Mouse (Mus musculus) ES-E14 (cell line): ENCODE data around the gene Pygo2. TPM values are rescaled to one million over a fixed set of nuclear protein-coding genes. Genes with fewer than 3 reads are reported as not detected.

Source experiments
- DNase-seq: peaks from one replicate; pipeline ENCODE4 v3.0.0-alpha.2; 2013; ENCODE audit warnings: low read depth, low spot score
- H3K27ac ChIP-seq: 2 replicates; pipeline ENCODE4 v1.5.1; 2012; ENCODE audit warnings: low read depth, mild to moderate bottlenecking, low read length, moderate library complexity, mixed read lengths; ENCODE audit not compliant: poor library complexity, insufficient read depth, severe bottlenecking
- H3K36me3 ChIP-seq: 2 replicates; pipeline ENCODE4 v1.6.1; 2012; ENCODE audit warnings: mild to moderate bottlenecking, low read length, moderate library complexity, mixed read lengths; ENCODE audit not compliant: control insufficient read depth, poor library complexity, insufficient read depth, severe bottlenecking
- H3K4me1 ChIP-seq, 2 experiments: fragments of 150-350 bp in 1 of 2; sonication (generic) in 1 of 2; 2 replicates each; pipeline ENCODE4 v1.6.1; 2012; ENCODE audit warnings: low read length in 2 of 2, mild to moderate bottlenecking in 1 of 2, mixed read lengths in 1 of 2; ENCODE audit not compliant: control insufficient read depth in 2 of 2, insufficient read depth in 2 of 2, poor library complexity in 1 of 2
- H3K4me3 ChIP-seq, 2 experiments: fragments of 150-350 bp in 1 of 2; sonication (generic) in 1 of 2; 2 replicates each; pipeline ENCODE4 v1.5.1; 2012; ENCODE audit warnings: low read length in 2 of 2, low read depth in 1 of 2, mild to moderate bottlenecking in 1 of 2, mixed read lengths in 1 of 2; ENCODE audit not compliant: insufficient read depth in 1 of 2, poor library complexity in 1 of 2, severe bottlenecking in 1 of 2
- H3K9ac ChIP-seq: 2 replicates; pipeline ENCODE4 v1.6.1; 2012; ENCODE audit warnings: low read depth, mild to moderate bottlenecking, low read length, mixed read lengths; ENCODE audit not compliant: poor library complexity, insufficient read depth, severe bottlenecking
- H3K9me3 ChIP-seq: fragments of 150-350 bp; sonication (generic); 2 replicates; pipeline ENCODE4 v1.6.1; 2012; ENCODE audit warnings: low read depth, mild to moderate bottlenecking, low read length; ENCODE audit not compliant: control insufficient read depth, insufficient read depth
- CHD2 ChIP-seq: IDR thresholded peaks from 2 replicates; pipeline ENCODE4 v1.6.1; 2014; ENCODE audit warnings: mild to moderate bottlenecking, low read depth, low read length, inconsistent platforms
- HCFC1 ChIP-seq: IDR thresholded peaks from 2 replicates; pipeline ENCODE4 v1.6.1; 2012; ENCODE audit warnings: low read length, inconsistent platforms, borderline replicate concordance; ENCODE audit not compliant: insufficient read depth
- MAFK ChIP-seq: IDR thresholded peaks from 2 replicates; pipeline ENCODE4 v1.6.1; 2014; ENCODE audit warnings: mild to moderate bottlenecking, low read depth, low read length, inconsistent platforms; ENCODE audit not compliant: insufficient read depth
- ZC3H11A ChIP-seq: IDR thresholded peaks from 2 replicates; pipeline ENCODE4 v1.6.1; 2012; ENCODE audit warnings: low read depth, mild to moderate bottlenecking, inconsistent platforms, low read length, borderline replicate concordance
- ZNF384 ChIP-seq: IDR thresholded peaks from 2 replicates; pipeline ENCODE4 v1.6.1; 2012; ENCODE audit warnings: low read depth, low read length, inconsistent platforms
- in situ Hi-C, 2 experiments: fragments of 600-800 bp; cut with MboI; formaldehyde crosslinking; loops; one replicate each; pipeline ENCODE4 v1.15.1; 2025; ENCODE audit warnings: low sequenced_read_pairs in 2 of 2, inconsistent platforms in 1 of 2; ENCODE audit not compliant: unreplicated experiment in 2 of 2
- total RNA-seq: library from RNA; depleted of rRNA; stranded (reverse); fragments of 300-350 nt; gene quantifications from 2 replicates; pipeline ENCODE4 v1.2.3, GENCODE M21; 2012

Pygo2 gene
- total RNA-seq, 1 experiment = 39.2 TPM

DNA sequence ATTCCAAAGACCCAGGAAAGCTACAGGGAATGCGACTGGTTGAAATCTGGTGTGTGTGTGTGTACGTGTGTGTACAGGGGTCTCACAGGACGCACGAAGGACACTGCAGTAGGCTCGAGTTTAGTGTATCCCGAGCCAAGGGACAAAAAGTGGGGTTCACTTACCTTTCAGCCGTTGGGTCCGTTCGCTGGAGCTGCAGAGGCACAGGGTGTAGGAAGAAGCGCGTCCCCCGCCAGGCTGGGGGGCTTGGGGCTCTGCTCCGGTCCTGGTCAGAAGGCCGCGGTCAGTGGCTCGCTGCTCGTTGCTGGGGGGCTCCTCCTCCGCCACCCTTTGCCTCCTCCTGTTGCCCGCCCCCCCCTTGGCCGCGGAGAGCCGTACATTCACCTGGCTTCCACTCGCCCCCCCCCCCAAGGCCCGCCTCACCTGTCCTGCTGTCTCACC, 37.1 kb upstream of the Pygo2 start:
- H3K4me3 ChIP-seq = peak overlapping the region; percentile 71 to 75
- H3K9me3 ChIP-seq = no peaks in the 10 kb centered on the region
- in situ Hi-C loops = no loop called here
- peak overlapping the region; percentile 62 for H3K9ac ChIP-seq
- H3K27ac ChIP-seq = no peak overlapping the region
- TF ChIP-seq MAFK = no peak
- TF ChIP-seq ZC3H11A = no peak
- no peak for TF ChIP-seq ZNF384
- no peak for TF ChIP-seq HCFC1
- no peak for TF ChIP-seq CHD2
- H3K36me3 ChIP-seq = no peaks in the 10 kb centered on the region; the same call in 1 of the 2 replicates
- DNase-seq = no peak
- peaks cover 0 to 20% of the 10 kb centered on the region in 2 experiments; a peak in 3 of 4 replicates for H3K4me1 ChIP-seq

DNA sequence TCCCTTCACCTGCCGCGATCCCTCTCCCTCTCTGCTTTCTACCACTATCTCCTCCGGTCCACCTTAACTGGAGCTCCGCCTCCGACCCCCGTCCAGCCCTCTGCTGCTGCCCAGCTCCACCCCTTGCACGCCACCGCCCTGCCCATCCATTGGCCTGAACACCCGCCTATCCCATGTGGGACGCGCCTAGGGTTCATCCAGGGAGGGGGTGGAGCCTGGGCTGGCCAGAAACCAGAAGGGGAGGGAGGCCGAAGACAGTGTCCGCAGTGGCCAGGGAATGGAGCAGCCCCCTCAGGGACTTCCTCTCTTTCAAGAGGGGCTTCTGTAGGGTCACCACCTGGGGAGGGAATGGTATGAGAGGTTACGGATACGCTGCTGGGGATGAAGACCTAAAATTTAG, 36.4 kb upstream of the Pygo2 start:
- in situ Hi-C loops = no loop called here
- peak; percentile 93 for DNase-seq
- no peaks in the 10 kb centered on the region; the same call in 1 of the 2 replicates for H3K36me3 ChIP-seq
- TF ChIP-seq CHD2 (0 out of 2 replicates have a peak, but pooled peaks have one; percentile 23), ZNF384 (no peak)
- H3K4me1 ChIP-seq = peaks cover 0 to 14% of the 10 kb centered on the region in 2 experiments; a peak in 3 of 4 replicates
- peak overlapping the region; percentile 72 to 75 for H3K4me3 ChIP-seq
- H3K27ac ChIP-seq = peak overlapping the region; percentile 72
- peak overlapping the region; percentile 68 for H3K9ac ChIP-seq
- no peaks in the 10 kb centered on the region for H3K9me3 ChIP-seq

DNA sequence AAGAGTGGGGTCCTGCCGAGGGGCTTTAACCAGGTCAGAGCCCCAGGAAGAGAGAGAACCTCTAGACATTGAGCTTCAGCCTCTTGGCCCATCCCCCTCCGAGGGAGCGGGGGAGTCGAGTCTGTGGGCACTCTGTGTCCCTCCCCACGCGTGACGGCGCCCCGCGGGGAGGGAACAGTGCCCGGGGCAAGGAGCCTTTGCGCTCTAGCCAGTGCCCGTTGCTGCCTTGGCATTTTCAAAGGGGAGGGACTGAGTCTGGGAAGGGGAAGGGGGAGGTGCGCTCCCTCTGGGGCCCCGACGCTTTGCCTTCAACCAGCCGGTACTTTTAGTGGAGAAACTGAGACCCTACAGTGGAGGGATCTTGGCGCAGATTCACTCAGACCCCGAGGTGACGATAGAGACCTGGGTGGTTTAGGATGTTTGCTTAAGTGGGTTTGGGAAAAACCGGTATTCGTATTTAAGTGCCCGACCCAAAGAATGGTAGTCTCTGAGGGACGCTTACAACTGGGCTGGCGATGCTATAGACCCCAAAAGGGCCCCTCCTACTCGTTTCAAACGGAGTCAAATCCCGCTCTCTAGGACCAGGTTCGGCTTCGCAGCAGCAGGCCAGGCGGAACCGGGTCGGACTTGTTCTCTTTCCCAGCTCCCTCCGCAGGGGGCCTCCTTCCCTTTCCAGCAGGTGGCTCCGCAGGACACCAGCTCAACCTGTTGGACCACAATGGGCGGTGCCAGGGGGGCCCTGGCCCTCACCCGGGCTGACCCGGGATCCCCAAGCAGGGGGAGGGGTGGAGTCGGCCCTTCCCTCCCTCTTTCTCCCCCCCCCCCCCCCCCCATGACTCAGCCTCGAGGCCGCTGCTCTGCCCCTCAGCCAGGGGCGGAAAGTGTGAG, 35.8 kb upstream of the Pygo2 start, which contains the start of gene Zbtb7b:
Gene Zbtb7b, minus strand, starts transcription at position 771 of the 888 bp plus-strand sequence.
- Histone ChIP-seq H3K9me3 (no peaks in the 10 kb centered on the region), H3K9ac (peak within 1 kb of the TSS; percentile 68), H3K27ac (peak within 1 kb of the TSS; percentile 72), H3K4me3 (peak within 1 kb of the TSS; percentile 72 to 75), H3K36me3 (no peaks in the 10 kb centered on the region; the same call in 1 of the 2 replicates), H3K4me1 (peaks cover 0 to 13% of the 10 kb centered on the region in 2 experiments; a peak in 3 of 4 replicates)
- no peak for DNase-seq
- in situ Hi-C loops = no loop called here
- no peak for TF ChIP-seq CHD2
- no peak for TF ChIP-seq ZNF384
- no peak for TF ChIP-seq ZC3H11A
- no peak for TF ChIP-seq HCFC1
- no peak for TF ChIP-seq MAFK

DNA sequence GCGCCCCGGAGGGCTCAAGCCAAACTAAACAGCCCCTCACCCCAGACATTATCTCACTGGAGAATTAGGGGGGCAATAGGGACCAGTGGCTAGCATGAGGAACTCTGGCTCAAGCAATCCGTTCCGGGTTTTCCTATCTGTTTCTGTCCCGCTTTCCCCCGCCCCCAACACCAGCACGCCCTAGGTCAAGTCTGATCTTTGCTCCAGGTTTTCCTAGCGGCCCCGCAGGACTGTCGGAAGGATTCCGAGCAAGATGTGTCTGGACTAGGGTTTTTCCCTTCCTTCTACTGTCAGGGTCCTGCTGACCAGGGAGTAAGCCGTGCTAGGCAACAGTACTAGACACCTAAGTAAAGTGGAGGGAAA, 35.1 kb upstream of the Pygo2 start:
- peak overlapping the region; percentile 72 for H3K27ac ChIP-seq
- no peaks in the 10 kb centered on the region for H3K36me3 ChIP-seq
- no peak overlapping the region for H3K9ac ChIP-seq
- peak overlapping the region; percentile 72 to 75 for H3K4me3 ChIP-seq
- no peaks in the 10 kb centered on the region for H3K9me3 ChIP-seq
- H3K4me1 ChIP-seq = peaks cover 0 to 10% of the 10 kb centered on the region in 2 experiments; a peak in 3 of 4 replicates
- peak; percentile 77 for TF ChIP-seq CHD2
- TF ChIP-seq ZNF384 = 0 out of 2 replicates have a peak, but pooled peaks have one; percentile 8
- TF ChIP-seq ZC3H11A = no peak
- TF ChIP-seq HCFC1 = 0 out of 2 replicates have a peak, but pooled peaks have one; percentile 64
- no peak for TF ChIP-seq MAFK
- in situ Hi-C loops = no loop called here
- DNase-seq = peak; percentile 82
